Mouse (Mus musculus): ENCODE measurements around the gene Smco3. TPM values are rescaled to one million over a fixed set of nuclear protein-coding genes. Genes with fewer than 3 reads are reported as not detected.
"Not testable (repeated sequence)": the region's sequence is repeated elsewhere in the genome, so short reads cannot be mapped to it uniquely, and the experiment has no call there.

Gene Smco3
- polyA plus RNA-seq, 1 experiment, result 4.2 TPM

GRCm38 (mm10) chr6:136807395-136808013 lies 27.7 kb downstream of the Smco3 start:
- no peak for DNase-seq (ENCODE audit: extremely low spot score in 1 of 2, low spot score in 1 of 2)

- no peak for DNase-seq (ENCODE audit: extremely low spot score in 1 of 2, low spot score in 1 of 2)
These were observed 28.4 kb downstream of the Smco3 start for GRCm38 (mm10) chr6:136806819-136807218.

GRCm38 (mm10) chr6:136805409-136805775 lies 29.9 kb downstream of the Smco3 start:
- no peak for DNase-seq (ENCODE audit: extremely low spot score in 1 of 2, low spot score in 1 of 2)

GRCm38 (mm10) chr6:136804705-136805408 lies 30.4 kb downstream of the Smco3 start:
- no peak for DNase-seq (ENCODE audit: extremely low spot score in 1 of 2, low spot score in 1 of 2)

GRCm38 (mm10) chr6:136803739-136804633 lies 31.3 kb downstream of the Smco3 start, which contains the start of gene Hist4h4:
Gene Hist4h4 (minus strand): TSS chr6:136804415.
- peak; percentile 93 to 100 for DNase-seq (ENCODE audit: extremely low spot score in 1 of 2, low spot score in 1 of 2)

- no peak for DNase-seq (ENCODE audit: extremely low spot score in 1 of 2, low spot score in 1 of 2)
These were observed 32.0 kb downstream of the Smco3 start for GRCm38 (mm10) chr6:136803093-136803738.

- no peak for DNase-seq (ENCODE audit: extremely low spot score in 1 of 2, low spot score in 1 of 2)
These were observed 34.0 kb downstream of the Smco3 start for GRCm38 (mm10) chr6:136801274-136801673.

- no peak for DNase-seq (ENCODE audit: extremely low spot score in 1 of 2, low spot score in 1 of 2)
These were observed 34.5 kb downstream of the Smco3 start for GRCm38 (mm10) chr6:136800710-136801109.

GRCm38 (mm10) chr6:136797874-136798693 lies 37.2 kb downstream of the Smco3 start:
- DNase-seq (ENCODE audit: extremely low spot score in 1 of 2, low spot score in 1 of 2), result not testable (repeated sequence)

- DNase-seq (ENCODE audit: extremely low spot score in 1 of 2, low spot score in 1 of 2), result no peak
These were observed 39.4 kb downstream of the Smco3 start for GRCm38 (mm10) chr6:136795850-136796249.

- no peak for DNase-seq (ENCODE audit: extremely low spot score in 1 of 2, low spot score in 1 of 2)
These were observed 40.1 kb downstream of the Smco3 start for GRCm38 (mm10) chr6:136795110-136795509.

- DNase-seq (ENCODE audit: extremely low spot score in 1 of 2, low spot score in 1 of 2), result no peak
These were observed 41.3 kb downstream of the Smco3 start for GRCm38 (mm10) chr6:136793831-136794525.

GRCm38 (mm10) chr6:136792884-136793758 lies 42.1 kb downstream of the Smco3 start:
- DNase-seq (ENCODE audit: extremely low spot score in 1 of 2, low spot score in 1 of 2), result no peak

- DNase-seq (ENCODE audit: extremely low spot score in 1 of 2, low spot score in 1 of 2), result no peak
These were observed 45.8 kb downstream of the Smco3 start for GRCm38 (mm10) chr6:136789391-136789971.

GRCm38 (mm10) chr6:136782761-136783160 lies 52.5 kb downstream of the Smco3 start:
- DNase-seq (ENCODE audit: extremely low spot score in 1 of 2, low spot score in 1 of 2), result peak in 1 of 2 experiments; percentile 47

GRCm38 (mm10) chr6:136782146-136782545 lies 53.1 kb downstream of the Smco3 start:
- no peak for DNase-seq (ENCODE audit: extremely low spot score in 1 of 2, low spot score in 1 of 2)

- DNase-seq (ENCODE audit: extremely low spot score in 1 of 2, low spot score in 1 of 2), result no peak
These were observed 53.8 kb downstream of the Smco3 start, which contains the start of gene Gucy2c for GRCm38 (mm10) chr6:136781377-136781986. Gene Gucy2c (minus strand): TSS chr6:136781765.

All from frontal cortex, adult 2 months (tissue).